Mouse (Mus musculus) heart, adult 2 months (tissue): ENCODE data around the gene Ulk1.

ENCODE experiments used
- CTCF ChIP-seq: fragments of 200-600 bp; IDR thresholded peaks from 2 replicates; pipeline ENCODE4 v1.8.1; 2022; ENCODE audit warnings: antibody characterized with exemption, mild to moderate bottlenecking, moderate library complexity
- EP300 ChIP-seq: fragments of 200-500 bp; IDR thresholded peaks from 2 replicates; pipeline ENCODE4 v1.6.1; 2011; ENCODE audit warnings: low read depth, low read length, control low read depth; ENCODE audit not compliant: insufficient read depth

GRCm38 (mm10) chr5:110802186-110802585, 7.7 kb downstream of the Ulk1 start:
- no peak for TF ChIP-seq CTCF
- TF ChIP-seq EP300 = no peak
